ENCODE assay signal across 8 mouse cellular contexts in the genomic region with DNA sequence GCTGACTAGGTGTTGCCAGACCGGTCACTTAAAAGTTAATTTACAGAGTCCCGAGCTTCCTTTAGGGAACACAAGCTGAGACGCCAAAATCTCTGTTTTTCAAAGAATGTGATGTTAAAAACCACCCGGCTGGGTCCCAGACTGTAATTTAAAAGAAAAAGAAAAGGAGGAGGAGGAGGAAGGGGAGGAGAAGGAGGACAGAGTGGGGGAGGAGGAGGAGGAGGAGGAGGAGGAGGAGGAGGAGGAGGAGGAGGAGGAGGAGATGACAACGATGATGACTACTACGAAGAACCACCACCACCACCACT. TPM values are rescaled to one million over a fixed set of nuclear protein-coding genes. Genes with fewer than 3 reads are reported as not detected.
A peak's percentile ranks its signal among the peaks of the same experiment; 100 is the strongest.
DNase-seq lines count a peak whose midpoint lies in the region; ATAC-seq lines count a peak whose summit lies in the region.

No protein-coding gene starts in this region.

- no peak overlapping the region for H3K9ac ChIP-seq in kidney, embryonic 14.5 days (ENCODE audit: low read depth, low read length)
- no peak overlapping the region for H3K9ac ChIP-seq in embryonic facial prominence, embryonic 15.5 days
- H3K9ac ChIP-seq in hindbrain, embryonic 14.5 days = no peak overlapping the region
- H3K9ac ChIP-seq in midbrain, embryonic 16.5 days (ENCODE audit: low read depth, low read length) = no peak overlapping the region

- WGBS in kidney, embryonic 14.5 days = 6% methylated on average over 6 of the region's 6 CpGs
- 13% methylated on average over 6 of the region's 6 CpGs for WGBS in embryonic facial prominence, embryonic 15.5 days
- 22% methylated on average over 6 of the region's 6 CpGs for WGBS in hindbrain, embryonic 14.5 days
- whole genome bisulfite sequencing in midbrain, embryonic 16.5 days = 28% methylated on average over 5 of the region's 6 CpGs

- H3K4me2 ChIP-seq in kidney, embryonic 14.5 days (replicated peaks; ENCODE audit: low read depth, low read length) = peak overlapping the region; percentile 40
- peak overlapping the region; percentile 48 for H3K4me2 ChIP-seq in embryonic facial prominence, embryonic 15.5 days (replicated peaks)
- peak overlapping the region; percentile 37 for H3K4me2 ChIP-seq in hindbrain, embryonic 14.5 days (replicated peaks)
- H3K4me2 ChIP-seq in midbrain, embryonic 16.5 days (ENCODE audit: low read length) = peak overlapping the region; percentile 43

- 0 out of 2 replicates have a peak, but pooled peaks have one; percentile 2 for ATAC-seq in kidney, embryonic 14.5 days (ENCODE audit: low FRiP score, low TSS enrichment)
- peak; percentile 6; the same call in 1 of the 2 replicates for ATAC-seq in embryonic facial prominence, embryonic 15.5 days (ENCODE audit: insufficient number of reproducible peaks, low FRiP score, low TSS enrichment, low read depth)
- ATAC-seq in hindbrain, embryonic 14.5 days (ENCODE audit: low FRiP score) = no peak
- ATAC-seq in midbrain, embryonic 16.5 days = no peak

- peak overlapping the region; percentile 13 for H3K4me3 ChIP-seq in kidney, embryonic 14.5 days (ENCODE audit: low read length)
- peak overlapping the region; percentile 31 for H3K4me3 ChIP-seq in embryonic facial prominence, embryonic 15.5 days (replicated peaks)
- peak overlapping the region; percentile 13; the same call in 1 of the 2 replicates for H3K4me3 ChIP-seq in hindbrain, embryonic 14.5 days (replicated peaks; ENCODE audit: low read length)
- peak overlapping the region; percentile 22 for H3K4me3 ChIP-seq in midbrain, embryonic 16.5 days (ENCODE audit: low read depth, low read length)

- H3K27me3 ChIP-seq in kidney, embryonic 14.5 days (ENCODE audit: control insufficient read depth, insufficient read depth, low read length) = no peaks in the 10 kb centered on the region
- H3K27me3 ChIP-seq in embryonic facial prominence, embryonic 15.5 days = no peaks in the 10 kb centered on the region; the same call in 1 of the 2 replicates
- no peaks in the 10 kb centered on the region for H3K27me3 ChIP-seq in hindbrain, embryonic 14.5 days (ENCODE audit: control insufficient read depth, insufficient read depth, low read length)
- H3K27me3 ChIP-seq in midbrain, embryonic 16.5 days (ENCODE audit: control insufficient read depth, insufficient read depth, low read depth, low read length) = no peaks in the 10 kb centered on the region

- H3K27ac ChIP-seq in kidney, embryonic 14.5 days (ENCODE audit: low read depth, low read length) = peak overlapping the region; percentile 69; the same call in 1 of the 2 replicates
- peak overlapping the region; percentile 95 for H3K27ac ChIP-seq in embryonic facial prominence, embryonic 15.5 days (replicated peaks)
- H3K27ac ChIP-seq in hindbrain, embryonic 14.5 days = no peak overlapping the region
- no peak overlapping the region for H3K27ac ChIP-seq in midbrain, embryonic 16.5 days (ENCODE audit: low read length)

- no peak for DNase-seq in kidney, postnatal 36 days
- DNase-seq in hindbrain, embryonic 14.5 days (ENCODE audit: low spot score) = peak; percentile 31
- DNase-seq in cerebellum, adult 11-12 months = no peak
- DNase-seq in embryo, embryonic 10.5 days (ENCODE audit: low spot score) = no peak
- no peak for DNase-seq in ovary, postnatal 36 days (ENCODE audit: low spot score)

- H3K4me1 ChIP-seq in kidney, embryonic 14.5 days (ENCODE audit: control insufficient read depth, insufficient read depth, low read length) = peaks cover 4% of the 10 kb centered on the region; the same call in 1 of the 2 replicates
- peaks cover 22% of the 10 kb centered on the region for H3K4me1 ChIP-seq in embryonic facial prominence, embryonic 15.5 days
- no peaks in the 10 kb centered on the region for H3K4me1 ChIP-seq in hindbrain, embryonic 14.5 days (replicated peaks; ENCODE audit: control insufficient read depth, insufficient read depth, low read length)
- H3K4me1 ChIP-seq in midbrain, embryonic 16.5 days (ENCODE audit: control insufficient read depth, insufficient read depth, low read length) = no peaks in the 10 kb centered on the region

- H3K36me3 ChIP-seq in kidney, embryonic 14.5 days (ENCODE audit: control insufficient read depth, insufficient read depth, low read length) = no peaks in the 10 kb centered on the region
- no peaks in the 10 kb centered on the region for H3K36me3 ChIP-seq in embryonic facial prominence, embryonic 15.5 days
- H3K36me3 ChIP-seq in hindbrain, embryonic 14.5 days (replicated peaks; ENCODE audit: control insufficient read depth, insufficient read depth) = no peaks in the 10 kb centered on the region
- no peaks in the 10 kb centered on the region for H3K36me3 ChIP-seq in midbrain, embryonic 16.5 days (ENCODE audit: control insufficient read depth, insufficient read depth, low read length)

- no peaks in the 10 kb centered on the region for H3K9me3 ChIP-seq in kidney, embryonic 14.5 days (ENCODE audit: control insufficient read depth, low read length)
- no peaks in the 10 kb centered on the region for H3K9me3 ChIP-seq in embryonic facial prominence, embryonic 15.5 days (replicated peaks)
- no peaks in the 10 kb centered on the region; the same call in 1 of the 2 replicates for H3K9me3 ChIP-seq in hindbrain, embryonic 14.5 days (ENCODE audit: control insufficient read depth, low read length)
- H3K9me3 ChIP-seq in midbrain, embryonic 16.5 days (replicated peaks; ENCODE audit: control insufficient read depth, low read length, poor library complexity, severe bottlenecking) = no peaks in the 10 kb centered on the region

RNA-seq across cellular contexts. Expression of a gene that starts 30.3 kb away (rescaled TPM):
- 0.29 TPM in 1 of 2 replicates, not detected in the other for polyA plus RNA-seq in kidney, embryonic 14.5 days (2014; fragmentation: Nextera tagmentation; extraction: Ambion mirVana)
- polyA plus RNA-seq in embryonic facial prominence, embryonic 15.5 days (2015; fragmentation: Nextera tagmentation; extraction: Ambion mirVana) = 0.25 and 0.32 TPM in 2 replicates
- not detected in 2 replicates for polyA plus RNA-seq in hindbrain, embryonic 14.5 days (2014; fragmentation: Nextera tagmentation; extraction: Ambion mirVana)
- polyA plus RNA-seq in midbrain, embryonic 16.5 days (2015; fragmentation: Nextera tagmentation; extraction: Ambion mirVana) = not detected in 2 replicates

RNA-seq across cellular contexts. Expression of a gene that starts 41.4 kb away (rescaled TPM):
- polyA plus RNA-seq in kidney, embryonic 14.5 days (2014; fragmentation: Nextera tagmentation; extraction: Ambion mirVana) = 62.1 and 62.9 TPM in 2 replicates
- polyA plus RNA-seq in embryonic facial prominence, embryonic 15.5 days (2015; fragmentation: Nextera tagmentation; extraction: Ambion mirVana) = 79.9 and 81.1 TPM in 2 replicates
- polyA plus RNA-seq in hindbrain, embryonic 14.5 days (2014; fragmentation: Nextera tagmentation; extraction: Ambion mirVana) = 52.8 and 58.9 TPM in 2 replicates
- polyA plus RNA-seq in midbrain, embryonic 16.5 days (2015; fragmentation: Nextera tagmentation; extraction: Ambion mirVana) = 63.9 and 68.0 TPM in 2 replicates

Comparison
In these comparisons a context has a peak if more than half of its experiments do, and no peak if none do; other contexts are left out.
1. ATAC-seq: peak in kidney, embryonic 14.5 days (single experiment) and embryonic facial prominence, embryonic 15.5 days (single experiment); none in hindbrain, embryonic 14.5 days (single experiment) and midbrain, embryonic 16.5 days (single experiment).
2. H3K27ac ChIP-seq: peak in kidney, embryonic 14.5 days (single experiment) and embryonic facial prominence, embryonic 15.5 days (single experiment); none in hindbrain, embryonic 14.5 days (single experiment) and midbrain, embryonic 16.5 days (single experiment).
3. Peak in every context shown above with its lines, with median percentiles within 50 percentile points of each other: H3K4me2 ChIP-seq and H3K4me3 ChIP-seq.